Mouse (Mus musculus) midbrain, embryonic 13.5 days (tissue): ENCODE measurements around the gene Ugt2b5. TPM values are rescaled to one million over a fixed set of nuclear protein-coding genes. Genes with fewer than 3 reads are reported as not detected.
"Not testable (repeated sequence)": the region's sequence is repeated elsewhere in the genome, so short reads cannot be mapped to it uniquely, and the experiment has no call there.

Source experiments
- ATAC-seq: fragments of 200-750 bp; cut with Nextera tagmentation; 2 replicates; pipeline ENCODE4 v1.8.0; 2017; ENCODE audit warnings: mild to moderate bottlenecking, moderate TSS enrichment, moderate library complexity
- H3K27ac ChIP-seq: fragments of 300-500 bp; sonication (generic); 2 replicates; pipeline ENCODE4 v1.5.1; 2015; ENCODE audit warnings: inconsistent platforms, mild to moderate bottlenecking, moderate library complexity
- H3K27me3 ChIP-seq: fragments of 300-500 bp; sonication (generic); 2 replicates; pipeline ENCODE4 v1.6.1; 2015; ENCODE audit warnings: mild to moderate bottlenecking, inconsistent platforms
- H3K36me3 ChIP-seq: fragments of 300-500 bp; sonication (generic); 2 replicates; pipeline ENCODE4 v1.6.1; 2015; ENCODE audit warnings: mild to moderate bottlenecking, inconsistent platforms
- H3K4me1 ChIP-seq: fragments of 300-500 bp; sonication (generic); replicated peaks from 2 replicates; pipeline ENCODE4 v1.6.1; 2015; ENCODE audit warnings: inconsistent platforms
- H3K4me2 ChIP-seq: fragments of 300-500 bp; sonication (generic); replicated peaks from 2 replicates; pipeline ENCODE4 v1.6.1; 2015; ENCODE audit warnings: moderate library complexity, mild to moderate bottlenecking, inconsistent platforms
- H3K4me3 ChIP-seq: fragments of 300-500 bp; sonication (generic); replicated peaks from 2 replicates; pipeline ENCODE4 v1.5.1; 2015; ENCODE audit warnings: mild to moderate bottlenecking, inconsistent platforms
- H3K9ac ChIP-seq: fragments of 300-500 bp; sonication (generic); replicated peaks from 2 replicates; pipeline ENCODE4 v1.6.1; 2015; ENCODE audit warnings: mild to moderate bottlenecking, inconsistent platforms
- H3K9me3 ChIP-seq: fragments of 300-500 bp; sonication (generic); 2 replicates; pipeline ENCODE4 v1.6.1; 2016; ENCODE audit warnings: mild to moderate bottlenecking, inconsistent platforms
- WGBS: fragments of 180-500 bp; shearing (Covaris S2); methylation state at CpG from one replicate; pipeline ENCODE4 v1.1.7; 2015; 5-methylcytosine and 5-hydroxymethylcytosine counted together
- polyA plus RNA-seq: library from polyadenylated mRNA; unstranded; fragments of >200 nt; fragmentation: Nextera tagmentation; extraction: Ambion mirVana; gene quantifications from 2 replicates; pipeline ENCODE4 v1.2.1, GENCODE M21; 2015

The Ugt2b5 gene
- polyA plus RNA-seq = not detected in 2 replicates

GRCm38 (mm10) chr5:87140196-87140595 is at the start of gene Ugt2b5:
Gene Ugt2b5, minus strand, starts transcription at chr5:87140318.
- H3K9ac ChIP-seq, ATAC-seq, H3K4me3 ChIP-seq, H3K36me3 ChIP-seq, H3K4me1 ChIP-seq, H3K4me2 ChIP-seq, H3K27ac ChIP-seq, H3K27me3 ChIP-seq, H3K9me3 ChIP-seq: not testable (repeated sequence)
- 97% methylated on average over 2 of the region's 2 CpGs for WGBS

- not testable (repeated sequence) for ATAC-seq, H3K4me3 ChIP-seq, H3K4me2 ChIP-seq, H3K27ac ChIP-seq, H3K27me3 ChIP-seq, H3K36me3 ChIP-seq, H3K9me3 ChIP-seq, H3K4me1 ChIP-seq, H3K9ac ChIP-seq
- WGBS = 46% methylated on average over 2 of the region's 2 CpGs
These were observed 35.7 kb upstream of the Ugt2b5 start for GRCm38 (mm10) chr5:87175780-87176179.

GRCm38 (mm10) chr5:87174671-87175070 is 34.6 kb upstream of the Ugt2b5 start:
- Histone ChIP-seq H3K27ac (no peak overlapping the region), H3K4me3 (no peak overlapping the region), H3K4me1 (no peaks in the 10 kb centered on the region), H3K4me2 (no peak overlapping the region), H3K36me3 (no peaks in the 10 kb centered on the region), H3K9ac (no peak overlapping the region), H3K27me3 (no peaks in the 10 kb centered on the region), H3K9me3 (no peaks in the 10 kb centered on the region)
- no peak for ATAC-seq
- WGBS = 80% methylated on average over 2 of the region's 2 CpGs

- Histone ChIP-seq H3K4me1 (no peaks in the 10 kb centered on the region), H3K36me3 (no peaks in the 10 kb centered on the region), H3K4me2 (no peak overlapping the region), H3K9ac (no peak overlapping the region), H3K27me3 (no peaks in the 10 kb centered on the region), H3K9me3 (no peaks in the 10 kb centered on the region), H3K27ac (no peak overlapping the region), H3K4me3 (no peak overlapping the region)
- 91% methylated on average over 8 of the region's 8 CpGs for WGBS
- no peak for ATAC-seq
These were observed 7.8 kb upstream of the Ugt2b5 start for GRCm38 (mm10) chr5:87147741-87148454.

- Histone ChIP-seq H3K27me3 (no peaks in the 10 kb centered on the region), H3K4me2 (no peak overlapping the region), H3K4me1 (no peaks in the 10 kb centered on the region), H3K36me3 (no peaks in the 10 kb centered on the region), H3K27ac (no peak overlapping the region), H3K4me3 (no peak overlapping the region), H3K9me3 (no peaks in the 10 kb centered on the region), H3K9ac (no peak overlapping the region)
- 33% methylated on average over 3 of the region's 3 CpGs for WGBS
- ATAC-seq = peak; percentile 45; the same call in 1 of the 2 replicates
These were observed 2.8 kb upstream of the Ugt2b5 start for GRCm38 (mm10) chr5:87142865-87143456.

- H3K27ac ChIP-seq, H3K36me3 ChIP-seq, H3K4me3 ChIP-seq, ATAC-seq, H3K4me1 ChIP-seq, H3K4me2 ChIP-seq, H3K9ac ChIP-seq, H3K27me3 ChIP-seq, H3K9me3 ChIP-seq: not testable (repeated sequence)
- WGBS = 93% methylated on average over 1 of the region's 1 CpGs
These were observed 36.4 kb downstream of the Ugt2b5 start for GRCm38 (mm10) chr5:87103697-87104096.

- no peaks in the 10 kb centered on the region for H3K36me3 ChIP-seq
- no peaks in the 10 kb centered on the region for H3K9me3 ChIP-seq
- H3K4me1 ChIP-seq = no peaks in the 10 kb centered on the region
- no peak within 1 kb of the TSS for H3K4me2 ChIP-seq
- no peak within 1 kb of the TSS for H3K27ac ChIP-seq
- H3K27me3 ChIP-seq = no peaks in the 10 kb centered on the region
- ATAC-seq = no peak
- 94% methylated on average over 1 of the region's 1 CpGs for WGBS
- no peak within 1 kb of the TSS for H3K9ac ChIP-seq
- no peak within 1 kb of the TSS for H3K4me3 ChIP-seq
These were observed 47.6 kb downstream of the Ugt2b5 start, which contains the start of gene Ugt2b36 for GRCm38 (mm10) chr5:87092346-87093027. Gene Ugt2b36, minus strand, starts transcription at chr5:87092555.

GRCm38 (mm10) chr5:87091111-87091510 is 49.0 kb downstream of the Ugt2b5 start:
- H3K9ac ChIP-seq = no peak overlapping the region
- no peaks in the 10 kb centered on the region for H3K4me1 ChIP-seq
- no peak overlapping the region for H3K27ac ChIP-seq
- no peak for ATAC-seq
- H3K9me3 ChIP-seq = no peaks in the 10 kb centered on the region
- no peaks in the 10 kb centered on the region for H3K27me3 ChIP-seq
- H3K4me3 ChIP-seq = no peak overlapping the region
- H3K36me3 ChIP-seq = no peaks in the 10 kb centered on the region
- no peak overlapping the region for H3K4me2 ChIP-seq

GRCm38 (mm10) chr5:87089264-87089663 is 50.9 kb downstream of the Ugt2b5 start:
- Histone ChIP-seq H3K4me3 (no peak overlapping the region), H3K27ac (no peak overlapping the region), H3K9ac (no peak overlapping the region), H3K27me3 (no peaks in the 10 kb centered on the region), H3K4me2 (no peak overlapping the region), H3K9me3 (no peaks in the 10 kb centered on the region), H3K36me3 (no peaks in the 10 kb centered on the region), H3K4me1 (no peaks in the 10 kb centered on the region)
- no peak for ATAC-seq

GRCm38 (mm10) chr5:87086269-87086668 is 53.8 kb downstream of the Ugt2b5 start:
- Histone ChIP-seq H3K9ac (no peak overlapping the region), H3K36me3 (no peaks in the 10 kb centered on the region), H3K4me2 (no peak overlapping the region), H3K27ac (no peak overlapping the region), H3K4me3 (no peak overlapping the region), H3K27me3 (no peaks in the 10 kb centered on the region), H3K9me3 (no peaks in the 10 kb centered on the region), H3K4me1 (no peaks in the 10 kb centered on the region)
- WGBS = 83% methylated on average over 3 of the region's 3 CpGs
- no peak for ATAC-seq
